Mouse (Mus musculus): ENCODE results near the gene Tenm4.

GRCm38 (mm10) chr7:96392600-96392999, 221.6 kb downstream of the Tenm4 start:
- no peak for TF ChIP-seq ZC3H11A (IDR thresholded peaks at IDR 0.05; ENCODE audit: borderline replicate concordance, low read depth, low read length)
- TF ChIP-seq HCFC1 (IDR thresholded peaks at IDR 0.05; ENCODE audit: borderline replicate concordance, insufficient read depth, low read length), result no peak
- TF ChIP-seq CHD2 (IDR thresholded peaks at IDR 0.05; ENCODE audit: low read depth, low read length), result no peak
